Mouse (Mus musculus): Measurements from ENCODE around the gene Calr. TPM values are rescaled to one million over a fixed set of nuclear protein-coding genes. Genes with fewer than 3 reads are reported as not detected.

Calr gene
- total and polyA plus RNA-seq, 3 experiments: 567 to 1,110 TPM; not detected in 1

DNA sequence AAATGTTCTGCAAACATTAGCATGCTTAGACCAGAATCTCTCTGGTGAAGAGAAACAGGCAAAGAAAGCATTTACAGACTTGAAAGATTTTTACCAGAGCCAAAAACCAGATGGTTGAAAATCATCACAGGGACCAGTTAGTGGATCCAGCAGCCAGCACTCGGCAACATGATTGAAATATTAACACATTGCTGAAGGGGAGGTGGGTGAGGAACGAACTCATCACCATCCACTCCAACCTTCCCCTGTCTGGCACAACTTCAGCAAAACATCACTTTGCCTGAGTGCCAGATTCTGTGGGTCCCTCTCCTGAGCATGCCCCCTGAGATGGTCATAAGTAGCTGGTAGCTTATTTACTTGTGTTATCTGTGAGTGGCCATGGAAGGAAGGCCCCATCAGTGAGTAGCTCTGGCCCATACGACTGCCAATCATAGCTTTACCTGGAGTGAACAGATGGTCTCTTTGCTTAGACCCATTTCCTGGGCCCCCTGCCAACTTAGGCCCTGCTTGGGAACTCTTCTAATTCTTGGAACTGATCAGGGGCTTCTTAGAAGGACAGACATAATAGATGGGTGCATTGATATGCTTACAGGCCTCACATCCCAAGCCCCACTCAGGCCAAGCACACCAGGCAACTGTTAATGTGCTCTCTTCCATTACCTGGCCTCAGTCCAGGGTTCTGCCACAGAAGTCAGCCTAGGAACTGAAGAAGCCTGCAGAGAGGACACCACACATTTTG, 30.7 kb upstream of the Calr start:
- H3K36me3 ChIP-seq (ENCODE audit: control insufficient read depth in 1 of 2, insufficient read depth in 2 of 2, low read length in 2 of 2): peaks cover 0 to 19% of the 10 kb centered on the region in 2 experiments; a peak in 3 of 4 replicates
- H3K79me2 ChIP-seq (ENCODE audit: control insufficient read depth, insufficient read depth, low read length, poor library complexity): peaks cover under 1% of the 10 kb centered on the region; the same call in 1 of the 2 replicates
- DNase-seq (ENCODE audit: low read depth, low spot score): no peak
- no peak overlapping the region for H3K4me3 ChIP-seq (ENCODE audit: control insufficient read depth in 1 of 2, insufficient read depth in 1 of 2, low read depth in 2 of 2, low read length in 2 of 2)
- H3K27ac ChIP-seq (ENCODE audit: control insufficient read depth, low read depth, low read length): no peak overlapping the region
- no peaks in the 10 kb centered on the region for H3K9me3 ChIP-seq (replicated peaks; ENCODE audit: insufficient read depth, low read length)
- TF ChIP-seq POLR2AphosphoS2 (IDR thresholded peaks at IDR 0.05; ENCODE audit: low read length) (no peak), SIN3A (IDR thresholded peaks at IDR 0.05; ENCODE audit: low read length) (no peak), CHD2 (IDR thresholded peaks at IDR 0.05; ENCODE audit: low read length) (no peak), ZC3H11A (IDR thresholded peaks at IDR 0.05; ENCODE audit: low read depth, low read length) (no peak), USF1 (IDR thresholded peaks at IDR 0.05; ENCODE audit: low read depth, low read length) (no peak), RAD21 (IDR thresholded peaks at IDR 0.05; ENCODE audit: low read depth, low read length) (no peak), NELFE (IDR thresholded peaks at IDR 0.05; ENCODE audit: low read depth, low read length) (no peak), GABPA (IDR thresholded peaks at IDR 0.05; ENCODE audit: low read depth, low read length) (no peak), TAL1 (IDR thresholded peaks at IDR 0.05; ENCODE audit: low read length) (no peak), UBTF (IDR thresholded peaks at IDR 0.05; ENCODE audit: borderline replicate concordance, insufficient read depth, low read depth, low read length) (no peak)
- H3K4me1 ChIP-seq (ENCODE audit: control insufficient read depth in 1 of 2, insufficient read depth in 2 of 2, low read length in 2 of 2): peaks cover 7 to 17% of the 10 kb centered on the region in 2 experiments
- no peak overlapping the region for H3K9ac ChIP-seq (ENCODE audit: control insufficient read depth, low read depth, low read length, poor library complexity, severe bottlenecking)
- H3K27me3 ChIP-seq (ENCODE audit: control insufficient read depth in 1 of 2, insufficient read depth in 2 of 2, low read length in 2 of 2): no peaks in the 10 kb centered on the region

- peaks cover 7 to 25% of the 10 kb centered on the region in 2 experiments for H3K4me1 ChIP-seq (ENCODE audit: control insufficient read depth in 1 of 2, insufficient read depth in 2 of 2, low read length in 2 of 2)
- peak overlapping the region; percentile 21; the same call in 1 of the 2 replicates for H3K9ac ChIP-seq (ENCODE audit: control insufficient read depth, low read depth, low read length, poor library complexity, severe bottlenecking)
- TF ChIP-seq EP300 (IDR thresholded peaks at IDR 0.05; ENCODE audit: low read depth in 1 of 2, low read length in 2 of 2): peak in 1 of 2 experiments; percentile 20; a peak in 1 of 4 replicates
- TF ChIP-seq TAL1 (IDR thresholded peaks at IDR 0.05; ENCODE audit: low read length): no peak
- TF ChIP-seq MYB (IDR thresholded peaks at IDR 0.05; ENCODE audit: low read depth, low read length): no peak
- TF ChIP-seq SIN3A (IDR thresholded peaks at IDR 0.05; ENCODE audit: low read length): peak; percentile 27; the same call in 1 of the 2 replicates
- TF ChIP-seq BHLHE40 (IDR thresholded peaks at IDR 0.05; ENCODE audit: borderline replicate concordance, low read depth, low read length): peak; percentile 66; the same call in 1 of the 2 replicates
- TF ChIP-seq TBP (IDR thresholded peaks at IDR 0.05; ENCODE audit: low read depth, low read length): peak; percentile 57; the same call in 1 of the 2 replicates
- TF ChIP-seq GATA1 (IDR thresholded peaks at IDR 0.05; ENCODE audit: low read depth, low read length): 0 out of 2 replicates have a peak, but pooled peaks have one; percentile 3
- TF ChIP-seq MAX (IDR thresholded peaks at IDR 0.05; ENCODE audit: low read length): peak; percentile 50
- no peak for TF ChIP-seq POLR2AphosphoS2 (IDR thresholded peaks at IDR 0.05; ENCODE audit: low read length)
- TF ChIP-seq CHD2 (IDR thresholded peaks at IDR 0.05; ENCODE audit: low read length): no peak
- 0 out of 2 replicates have a peak, but pooled peaks have one; percentile 10 for TF ChIP-seq TCF12 (IDR thresholded peaks at IDR 0.05; ENCODE audit: low read depth, low read length)
- no peak for TF ChIP-seq MYC (IDR thresholded peaks at IDR 0.05; ENCODE audit: low read depth, low read length)
- no peak for TF ChIP-seq KAT2A (conservative IDR thresholded peaks at IDR 0.05; ENCODE audit: low read depth, low read length)
- peak; percentile 67 for DNase-seq (ENCODE audit: low read depth, low spot score)
- no peaks in the 10 kb centered on the region for H3K9me3 ChIP-seq (replicated peaks; ENCODE audit: insufficient read depth, low read length)
- H3K27me3 ChIP-seq (ENCODE audit: control insufficient read depth in 1 of 2, insufficient read depth in 2 of 2, low read length in 2 of 2): no peaks in the 10 kb centered on the region
- H3K36me3 ChIP-seq (ENCODE audit: control insufficient read depth in 1 of 2, insufficient read depth in 2 of 2, low read length in 2 of 2): peaks cover 0 to 19% of the 10 kb centered on the region in 2 experiments; a peak in 3 of 4 replicates
- H3K4me3 ChIP-seq (ENCODE audit: control insufficient read depth in 1 of 2, insufficient read depth in 1 of 2, low read depth in 2 of 2, low read length in 2 of 2): 0 out of 4 replicates have a peak overlapping the region, but pooled peaks of 1 of the 2 experiments have one; percentile 11
- peaks cover 3% of the 10 kb centered on the region; the same call in 1 of the 2 replicates for H3K79me2 ChIP-seq (ENCODE audit: control insufficient read depth, insufficient read depth, low read length, poor library complexity)
- H3K27ac ChIP-seq (ENCODE audit: control insufficient read depth, low read depth, low read length): peak overlapping the region; percentile 87
Measured at GRCm38 (mm10) chr8:84874339-84874738, 27.6 kb upstream of the Calr start.
